Mouse (Mus musculus): ENCODE data around the gene H13. TPM values are rescaled to one million over a fixed set of nuclear protein-coding genes. Genes with fewer than 3 reads are reported as not detected.
"Not testable (repeated sequence)": the region's sequence is repeated elsewhere in the genome, so short reads cannot be mapped to it uniquely, and the experiment has no call there.

Gene H13
- polyA plus RNA-seq, 1 experiment from 2014 or later, result 181 TPM

GRCm38 (mm10) chr2:152636246-152637005 is 32.8 kb upstream of the H13 start:
- Histone ChIP-seq H3K9ac (replicated peaks) (no peak overlapping the region), H3K4me2 (replicated peaks) (no peak overlapping the region), H3K9me3 (no peaks in the 10 kb centered on the region), H3K27me3 (no peaks in the 10 kb centered on the region), H3K4me3 (replicated peaks) (no peak overlapping the region), H3K27ac (no peak overlapping the region), H3K4me1 (replicated peaks) (peaks cover 18% of the 10 kb centered on the region), H3K36me3 (no peaks in the 10 kb centered on the region)
- WGBS, result 76% methylated on average over 23 of the region's 23 CpGs
- no peak for ATAC-seq

- WGBS, result 87% methylated on average over 6 of the region's 6 CpGs
- no peak overlapping the region for H3K4me2 ChIP-seq (replicated peaks)
- no peaks in the 10 kb centered on the region for H3K27me3 ChIP-seq
- H3K9me3 ChIP-seq, result no peaks in the 10 kb centered on the region
- no peaks in the 10 kb centered on the region for H3K36me3 ChIP-seq
- peaks cover 18% of the 10 kb centered on the region for H3K4me1 ChIP-seq (replicated peaks)
- ATAC-seq, result no peak
- no peak overlapping the region for H3K4me3 ChIP-seq (replicated peaks)
- no peak overlapping the region for H3K9ac ChIP-seq (replicated peaks)
- no peak overlapping the region for H3K27ac ChIP-seq
Measured at GRCm38 (mm10) chr2:152637006-152637322, 32.3 kb upstream of the H13 start.

- Histone ChIP-seq H3K36me3 (no peaks in the 10 kb centered on the region), H3K4me2 (replicated peaks) (no peak overlapping the region), H3K9me3 (no peaks in the 10 kb centered on the region), H3K27me3 (no peaks in the 10 kb centered on the region), H3K9ac (replicated peaks) (no peak overlapping the region), H3K27ac (no peak overlapping the region), H3K4me1 (replicated peaks) (peaks cover 18% of the 10 kb centered on the region), H3K4me3 (replicated peaks) (no peak overlapping the region)
- WGBS, result 90% methylated on average over 4 of the region's 4 CpGs
- no peak for ATAC-seq
Measured at GRCm38 (mm10) chr2:152637381-152637780, 31.9 kb upstream of the H13 start.

- Histone ChIP-seq H3K4me1 (replicated peaks) (peaks cover 14% of the 10 kb centered on the region), H3K27ac (no peak overlapping the region), H3K9ac (replicated peaks) (no peak overlapping the region), H3K4me3 (replicated peaks) (no peak overlapping the region), H3K27me3 (no peaks in the 10 kb centered on the region), H3K36me3 (no peaks in the 10 kb centered on the region), H3K4me2 (replicated peaks) (no peak overlapping the region), H3K9me3 (no peaks in the 10 kb centered on the region)
- WGBS, result 61% methylated on average over 6 of the region's 6 CpGs
- no peak for ATAC-seq
Measured at GRCm38 (mm10) chr2:152638865-152639264, 30.4 kb upstream of the H13 start.

- Histone ChIP-seq H3K9me3 (no peaks in the 10 kb centered on the region), H3K27me3 (no peaks in the 10 kb centered on the region), H3K4me1 (replicated peaks) (peaks cover 14% of the 10 kb centered on the region), H3K4me3 (replicated peaks) (no peak overlapping the region), H3K9ac (replicated peaks) (no peak overlapping the region), H3K27ac (peak overlapping the region; percentile 56), H3K4me2 (replicated peaks) (no peak overlapping the region), H3K36me3 (no peaks in the 10 kb centered on the region)
- no peak for ATAC-seq
- WGBS, result 16% methylated on average over 11 of the region's 11 CpGs
Measured at GRCm38 (mm10) chr2:152639406-152640113, 29.7 kb upstream of the H13 start.

- Histone ChIP-seq H3K4me3 (replicated peaks) (no peak overlapping the region), H3K9ac (replicated peaks) (no peak overlapping the region), H3K36me3 (no peaks in the 10 kb centered on the region), H3K9me3 (no peaks in the 10 kb centered on the region), H3K27me3 (no peaks in the 10 kb centered on the region), H3K27ac (0 out of 2 replicates have a peak overlapping the region, but pooled peaks have one; percentile 88), H3K4me1 (replicated peaks) (peaks cover 28% of the 10 kb centered on the region), H3K4me2 (replicated peaks) (no peak overlapping the region)
- no peak for ATAC-seq
- 77% methylated on average over 10 of the region's 10 CpGs for WGBS
Measured at GRCm38 (mm10) chr2:152652901-152653620, 16.2 kb upstream of the H13 start.

- Histone ChIP-seq H3K4me3 (replicated peaks) (no peak overlapping the region), H3K4me1 (replicated peaks) (peaks cover 28% of the 10 kb centered on the region), H3K9ac (replicated peaks) (0 out of 2 replicates have a peak overlapping the region, but pooled peaks have one; percentile 5), H3K4me2 (replicated peaks) (peak overlapping the region; percentile 45), H3K36me3 (no peaks in the 10 kb centered on the region), H3K9me3 (no peaks in the 10 kb centered on the region), H3K27me3 (no peaks in the 10 kb centered on the region), H3K27ac (peak overlapping the region; percentile 88)
- 31% methylated on average over 14 of the region's 14 CpGs for WGBS
- peak; percentile 94 for ATAC-seq
Measured at GRCm38 (mm10) chr2:152653874-152654715, 15.2 kb upstream of the H13 start.

- no peak for ATAC-seq
- no peaks in the 10 kb centered on the region for H3K36me3 ChIP-seq
- WGBS, result 64% methylated on average over 10 of the region's 10 CpGs
Measured at GRCm38 (mm10) chr2:152657398-152657797, 11.9 kb upstream of the H13 start.

GRCm38 (mm10) chr2:152661163-152661562 is 8.1 kb upstream of the H13 start:
- no peak overlapping the region for H3K27ac ChIP-seq
- H3K9ac ChIP-seq (replicated peaks), result no peak overlapping the region
- no peak overlapping the region for H3K4me2 ChIP-seq (replicated peaks)
- H3K27me3 ChIP-seq, result no peaks in the 10 kb centered on the region
- no peaks in the 10 kb centered on the region for H3K4me1 ChIP-seq (replicated peaks)
- H3K36me3 ChIP-seq, result no peaks in the 10 kb centered on the region
- ATAC-seq, result no peak
- H3K9me3 ChIP-seq, result no peaks in the 10 kb centered on the region
- no peak overlapping the region for H3K4me3 ChIP-seq (replicated peaks)
- WGBS, result 84% methylated on average over 6 of the region's 6 CpGs

More at GRCm38 (mm10) chr2:152657398-152657797, 11.9 kb upstream of the H13 start:
- Histone ChIP-seq H3K9ac (replicated peaks) (no peak overlapping the region), H3K9me3 (no peaks in the 10 kb centered on the region), H3K4me3 (replicated peaks) (no peak overlapping the region), H3K27me3 (no peaks in the 10 kb centered on the region), H3K27ac (no peak overlapping the region), H3K4me1 (replicated peaks) (peaks cover 28% of the 10 kb centered on the region), H3K4me2 (replicated peaks) (no peak overlapping the region)

- H3K27ac ChIP-seq; H3K9me3 ChIP-seq; H3K36me3 ChIP-seq; ATAC-seq; H3K4me2 ChIP-seq (replicated peaks); H3K27me3 ChIP-seq; H3K4me3 ChIP-seq (replicated peaks); H3K9ac ChIP-seq (replicated peaks); H3K4me1 ChIP-seq (replicated peaks): not testable (repeated sequence)
- WGBS, result 80% methylated on average over 3 of the region's 3 CpGs
Measured at GRCm38 (mm10) chr2:152666191-152666590, 3.1 kb upstream of the H13 start.

- Histone ChIP-seq H3K4me1 (replicated peaks) (peaks cover 39% of the 10 kb centered on the region), H3K4me2 (replicated peaks) (peak overlapping the region; percentile 93), H3K27me3 (no peaks in the 10 kb centered on the region), H3K9ac (replicated peaks) (peak overlapping the region; percentile 100), H3K9me3 (no peaks in the 10 kb centered on the region), H3K36me3 (peaks cover 21% of the 10 kb centered on the region), H3K27ac (peak overlapping the region; percentile 98), H3K4me3 (replicated peaks) (peak overlapping the region; percentile 100)
- peak; percentile 84 for ATAC-seq
- WGBS, result under 1% methylated on average over 45 of the region's 46 CpGs
Measured at GRCm38 (mm10) chr2:152669639-152670484, 601 bp downstream of the H13 start.
